ENCODE assay signal across 8 mouse cellular contexts in genomic region chr5:75574151-75574851, GRCm38 (mm10). TPM values are rescaled to one million over a fixed set of nuclear protein-coding genes. Genes with fewer than 3 reads are reported as not detected.
DNase-seq lines count a peak whose midpoint lies in the region; ATAC-seq and TF ChIP-seq lines count a peak whose summit lies in the region.

No protein-coding gene starts in this region.

- DNase-seq in cerebellum, adult 2 months = peak in 1 of 2 experiments; percentile 39
- no peak for DNase-seq in cerebellum, adult 9-11 months
- no peak for DNase-seq in lung, postnatal 36 days
- DNase-seq in embryo, embryonic 11 days = no peak
- no peak for DNase-seq in layer of hippocampus, adult 8-10 months (ENCODE audit: low spot score in 2 of 2)

- H3K9ac ChIP-seq in lung, embryonic 16.5 days (ENCODE audit: low read length) = peak overlapping the region; percentile 67
- peak overlapping the region; percentile 69 for H3K9ac ChIP-seq in intestine, embryonic 16.5 days (ENCODE audit: low read depth, low read length)
- peak overlapping the region; percentile 85 for H3K9ac ChIP-seq in neural tube, embryonic 15.5 days (replicated peaks)

- no peaks in the 10 kb centered on the region for H3K36me3 ChIP-seq in lung, embryonic 16.5 days (ENCODE audit: control insufficient read depth, insufficient read depth, low read length)
- H3K36me3 ChIP-seq in intestine, embryonic 16.5 days (ENCODE audit: control insufficient read depth, insufficient read depth, low read length) = no peaks in the 10 kb centered on the region
- H3K36me3 ChIP-seq in neural tube, embryonic 15.5 days = no peaks in the 10 kb centered on the region

- no peak overlapping the region for H3K27ac ChIP-seq in cerebellum, adult 2 months (ENCODE audit: insufficient read depth, low read length)
- no peak overlapping the region for H3K27ac ChIP-seq in lung, embryonic 16.5 days (ENCODE audit: low read length)
- no peak overlapping the region for H3K27ac ChIP-seq in intestine, embryonic 16.5 days (ENCODE audit: low read length)
- H3K27ac ChIP-seq in neural tube, embryonic 15.5 days (replicated peaks) = peak overlapping the region; percentile 85

- ATAC-seq in lung, embryonic 16.5 days (ENCODE audit: low read depth) = no peak; the same call in 1 of the 2 replicates
- peak; percentile 53 for ATAC-seq in intestine, embryonic 16.5 days
- no peak; the same call in 1 of the 2 replicates for ATAC-seq in neural tube, embryonic 15.5 days (ENCODE audit: low FRiP score)

- H3K4me2 ChIP-seq in lung, embryonic 16.5 days (ENCODE audit: low read depth, low read length) = peak overlapping the region; percentile 97
- peak overlapping the region; percentile 100 for H3K4me2 ChIP-seq in intestine, embryonic 16.5 days (ENCODE audit: low read depth, low read length)
- H3K4me2 ChIP-seq in neural tube, embryonic 15.5 days = peak overlapping the region; percentile 95

- TF ChIP-seq POLR2A in cerebellum, adult 2 months (IDR thresholded peaks at IDR 0.05; ENCODE audit: borderline replicate concordance, insufficient read depth, low read length) = no peak

- no peak for TF ChIP-seq CTCF in cerebellum, adult 2 months (IDR thresholded peaks at IDR 0.05; ENCODE audit: borderline replicate concordance, insufficient read depth, low read depth, low read length)

- H3K4me3 ChIP-seq in cerebellum, adult 2 months (replicated peaks; ENCODE audit: insufficient read depth, low read depth, low read length) = peak overlapping the region; percentile 36
- H3K4me3 ChIP-seq in lung, embryonic 16.5 days (ENCODE audit: low read length) = peak overlapping the region; percentile 60
- peak overlapping the region; percentile 67 for H3K4me3 ChIP-seq in intestine, embryonic 16.5 days (ENCODE audit: low read length)
- peak overlapping the region; percentile 85 for H3K4me3 ChIP-seq in neural tube, embryonic 15.5 days (replicated peaks)

- no peaks in the 10 kb centered on the region; the same call in 1 of the 2 replicates for H3K27me3 ChIP-seq in cerebellum, adult 2 months (ENCODE audit: control insufficient read depth, insufficient read depth, low read length)
- H3K27me3 ChIP-seq in lung, embryonic 16.5 days (ENCODE audit: control insufficient read depth, insufficient read depth, low read depth, low read length) = peaks cover 26% of the 10 kb centered on the region
- H3K27me3 ChIP-seq in intestine, embryonic 16.5 days (replicated peaks; ENCODE audit: control insufficient read depth, insufficient read depth, low read length) = no peaks in the 10 kb centered on the region
- no peaks in the 10 kb centered on the region for H3K27me3 ChIP-seq in neural tube, embryonic 15.5 days (replicated peaks)

- 4% methylated on average over 27 of the region's 27 CpGs for WGBS in cerebellum, adult 2 months
- WGBS in lung, embryonic 16.5 days = 4% methylated on average over 27 of the region's 27 CpGs
- 5% methylated on average over 27 of the region's 27 CpGs for WGBS in intestine, embryonic 16.5 days
- WGBS in neural tube, embryonic 15.5 days = 3% methylated on average over 27 of the region's 27 CpGs

- H3K4me1 ChIP-seq in cerebellum, adult 2 months (ENCODE audit: control insufficient read depth, insufficient read depth, low read length) = no peaks in the 10 kb centered on the region; the same call in 1 of the 2 replicates
- peaks cover 4% of the 10 kb centered on the region; the same call in 1 of the 2 replicates for H3K4me1 ChIP-seq in lung, embryonic 16.5 days (replicated peaks; ENCODE audit: control insufficient read depth, insufficient read depth, low read length)
- H3K4me1 ChIP-seq in intestine, embryonic 16.5 days (ENCODE audit: control insufficient read depth, insufficient read depth, low read length) = peaks cover 7% of the 10 kb centered on the region
- peaks cover 38% of the 10 kb centered on the region for H3K4me1 ChIP-seq in neural tube, embryonic 15.5 days

- no peaks in the 10 kb centered on the region for H3K9me3 ChIP-seq in lung, embryonic 16.5 days (ENCODE audit: control insufficient read depth, low read length)
- no peaks in the 10 kb centered on the region for H3K9me3 ChIP-seq in intestine, embryonic 16.5 days (ENCODE audit: control insufficient read depth, low read length)
- H3K9me3 ChIP-seq in neural tube, embryonic 15.5 days (replicated peaks) = no peaks in the 10 kb centered on the region

RNA-seq across cellular contexts. Expression of gene Kit, which starts 0.4 kb away (rescaled TPM):
- polyA plus RNA-seq in cerebellum, adult 2 months (2012; rRNA removed) = 82.3 and 104 TPM in 2 replicates
- 49.6 and 54.3 TPM in 2 replicates for polyA plus RNA-seq in lung, embryonic 16.5 days (2015; fragmentation: Nextera tagmentation; extraction: Ambion mirVana)
- polyA plus RNA-seq in intestine, embryonic 16.5 days (2015; fragmentation: Nextera tagmentation; extraction: Ambion mirVana) = 17.1 and 17.8 TPM in 2 replicates
- 44.2 and 46.0 TPM in 2 replicates for polyA plus RNA-seq in neural tube, embryonic 15.5 days (2015; fragmentation: Nextera tagmentation; extraction: Ambion mirVana)
- 10 to 100 TPM; 70.5 to 88.4 (median 75.1) TPM for total RNA-seq in layer of hippocampus, adult 8-10 months (2022)
